Mouse (Mus musculus): ENCODE measurements around the gene Rec8. TPM values are rescaled to one million over a fixed set of nuclear protein-coding genes. Genes with fewer than 3 reads are reported as not detected.

The Rec8 gene
- total and polyA plus RNA-seq, 2 experiments from 2014 or later = 7.2 to 9.2 TPM

GRCm38 (mm10) chr14:55596036-55596690 lies 21.7 kb upstream of the Rec8 start:
- H3K4me3 ChIP-seq (ENCODE audit: low read depth, low read length) = no peak overlapping the region
- no peak overlapping the region; the same call in 1 of the 2 replicates for H3K9ac ChIP-seq
- peaks cover 14% of the 10 kb centered on the region for H3K4me1 ChIP-seq (ENCODE audit: insufficient read depth)
- ATAC-seq = no peak
- H3K36me3 ChIP-seq (ENCODE audit: insufficient read depth) = peaks cover 70% of the 10 kb centered on the region
- no peak overlapping the region for H3K4me2 ChIP-seq (ENCODE audit: low read depth)
- WGBS = 68% methylated on average over 13 of the region's 13 CpGs
- DNase-seq = peak; percentile 46
- H3K9me3 ChIP-seq (ENCODE audit: low read length) = no peaks in the 10 kb centered on the region
- H3K27ac ChIP-seq (ENCODE audit: low read depth, low read length) = 0 out of 2 replicates have a peak overlapping the region, but pooled peaks have one; percentile 10
- TF ChIP-seq CTCF (IDR thresholded peaks at IDR 0.05; ENCODE audit: low read depth) = no peak
- H3K27me3 ChIP-seq (ENCODE audit: insufficient read depth, low read length) = no peaks in the 10 kb centered on the region

GRCm38 (mm10) chr14:55598521-55599390 lies 19.1 kb upstream of the Rec8 start:
- no peak overlapping the region for H3K4me3 ChIP-seq (ENCODE audit: low read depth, low read length)
- H3K9ac ChIP-seq = no peak overlapping the region
- no peak overlapping the region for H3K4me2 ChIP-seq (ENCODE audit: low read depth)
- H3K27ac ChIP-seq (ENCODE audit: low read depth, low read length) = no peak overlapping the region
- no peak for TF ChIP-seq CTCF (IDR thresholded peaks at IDR 0.05; ENCODE audit: low read depth)
- no peaks in the 10 kb centered on the region for H3K9me3 ChIP-seq (ENCODE audit: low read length)
- ATAC-seq = no peak
- H3K36me3 ChIP-seq (ENCODE audit: insufficient read depth) = peaks cover 90% of the 10 kb centered on the region
- WGBS = 95% methylated on average over 21 of the region's 21 CpGs
- no peaks in the 10 kb centered on the region for H3K4me1 ChIP-seq (ENCODE audit: insufficient read depth)
- H3K27me3 ChIP-seq (ENCODE audit: insufficient read depth, low read length) = no peaks in the 10 kb centered on the region
- no peak for DNase-seq

GRCm38 (mm10) chr14:55603271-55603632 lies 14.6 kb upstream of the Rec8 start, which contains the start of gene Irf9:
TSS of gene Irf9 (plus strand) at chr14:55603571.
- peak within 1 kb of the TSS; percentile 55 for H3K9ac ChIP-seq
- H3K4me2 ChIP-seq (ENCODE audit: low read depth) = peak within 1 kb of the TSS; percentile 47
- H3K27ac ChIP-seq (ENCODE audit: low read depth, low read length) = peak within 1 kb of the TSS; percentile 62; the same call in 1 of the 2 replicates
- H3K27me3 ChIP-seq (ENCODE audit: insufficient read depth, low read length) = no peaks in the 10 kb centered on the region
- no peaks in the 10 kb centered on the region for H3K4me1 ChIP-seq (ENCODE audit: insufficient read depth)
- peaks cover 75% of the 10 kb centered on the region for H3K36me3 ChIP-seq (ENCODE audit: insufficient read depth)
- WGBS = 90% methylated on average over 7 of the region's 7 CpGs
- TF ChIP-seq CTCF (IDR thresholded peaks at IDR 0.05; ENCODE audit: low read depth) = no peak
- no peak for ATAC-seq
- H3K4me3 ChIP-seq (ENCODE audit: low read depth, low read length) = peak within 1 kb of the TSS; percentile 33
- H3K9me3 ChIP-seq (ENCODE audit: low read length) = no peaks in the 10 kb centered on the region
- no peak for DNase-seq

GRCm38 (mm10) chr14:55603633-55604576 lies 13.9 kb upstream of the Rec8 start:
- ATAC-seq = peak; percentile 98
- peaks cover 75% of the 10 kb centered on the region for H3K36me3 ChIP-seq (ENCODE audit: insufficient read depth)
- WGBS = 17% methylated on average over 19 of the region's 19 CpGs

GRCm38 (mm10) chr14:55604823-55605222 lies 13.0 kb upstream of the Rec8 start:
- DNase-seq (no peak), ATAC-seq (no peak)
- Histone ChIP-seq H3K9ac (no peak overlapping the region), H3K27ac (ENCODE audit: low read depth, low read length) (no peak overlapping the region), H3K27me3 (ENCODE audit: insufficient read depth, low read length) (no peaks in the 10 kb centered on the region), H3K4me1 (ENCODE audit: insufficient read depth) (no peaks in the 10 kb centered on the region), H3K4me2 (ENCODE audit: low read depth) (peak overlapping the region; percentile 47), H3K36me3 (ENCODE audit: insufficient read depth) (peaks cover 76% of the 10 kb centered on the region), H3K4me3 (ENCODE audit: low read depth, low read length) (no peak overlapping the region), H3K9me3 (ENCODE audit: low read length) (no peaks in the 10 kb centered on the region)
- TF ChIP-seq CTCF (IDR thresholded peaks at IDR 0.05; ENCODE audit: low read depth) = no peak
- 94% methylated on average over 11 of the region's 11 CpGs for WGBS

More at GRCm38 (mm10) chr14:55603633-55604576, 13.9 kb upstream of the Rec8 start:
- Histone ChIP-seq H3K9ac (peak overlapping the region; percentile 55), H3K9me3 (ENCODE audit: low read length) (no peaks in the 10 kb centered on the region), H3K27ac (ENCODE audit: low read depth, low read length) (peak overlapping the region; percentile 62; the same call in 1 of the 2 replicates), H3K27me3 (ENCODE audit: insufficient read depth, low read length) (no peaks in the 10 kb centered on the region), H3K4me2 (ENCODE audit: low read depth) (peak overlapping the region; percentile 47), H3K4me3 (ENCODE audit: low read depth, low read length) (peak overlapping the region; percentile 33), H3K4me1 (ENCODE audit: insufficient read depth) (no peaks in the 10 kb centered on the region)
- TF ChIP-seq CTCF (IDR thresholded peaks at IDR 0.05; ENCODE audit: low read depth) = peak; percentile 92
- DNase-seq = peak; percentile 89

GRCm38 (mm10) chr14:55605743-55606459 lies 11.9 kb upstream of the Rec8 start:
- no peak for TF ChIP-seq CTCF (IDR thresholded peaks at IDR 0.05; ENCODE audit: low read depth)
- 94% methylated on average over 16 of the region's 16 CpGs for WGBS
- Histone ChIP-seq H3K27me3 (ENCODE audit: insufficient read depth, low read length) (no peaks in the 10 kb centered on the region), H3K27ac (ENCODE audit: low read depth, low read length) (no peak overlapping the region), H3K9me3 (ENCODE audit: low read length) (no peaks in the 10 kb centered on the region), H3K36me3 (ENCODE audit: insufficient read depth) (peaks cover 69% of the 10 kb centered on the region), H3K4me1 (ENCODE audit: insufficient read depth) (no peaks in the 10 kb centered on the region), H3K4me3 (ENCODE audit: low read depth, low read length) (no peak overlapping the region), H3K4me2 (ENCODE audit: low read depth) (no peak overlapping the region), H3K9ac (no peak overlapping the region)
- no peak for DNase-seq
- no peak for ATAC-seq
